Mouse (Mus musculus) left cerebral cortex, adult 8-10 months (tissue): ENCODE results near the gene Nacad. TPM values are rescaled to one million over a fixed set of nuclear protein-coding genes. Genes with fewer than 3 reads are reported as not detected.
A peak's percentile ranks its signal among the peaks of the same experiment; 100 is the strongest.
"Not testable (repeated sequence)": the region's sequence is repeated elsewhere in the genome, so short reads cannot be mapped to it uniquely, and the experiment has no call there.

Experiments used
- DNase-seq, 2 experiments: peaks; one replicate each; pipeline ENCODE4 v3.0.0; 2022; ENCODE audit warnings: low spot score in 2 of 2
- total RNA-seq, 4 experiments: library from RNA; stranded (reverse); gene quantifications; 2 replicates each; pipeline ENCODE4 v1.2.4; 2022

Gene Nacad
- total RNA-seq = 10 to 100 TPM; 49.8 to 53.4 (median 50.2) TPM

- peak; percentile 68 to 88 for DNase-seq
Measured at GRCm38 (mm10) chr11:6605491-6606399, at the start of gene Nacad. TSS of gene Nacad (minus strand) at chr11:6606053.

GRCm38 (mm10) chr11:6654903-6655302 is 49.0 kb upstream of the Nacad start:
- DNase-seq = peak; percentile 32 to 71

- not testable (repeated sequence) for DNase-seq
Measured at GRCm38 (mm10) chr11:6652978-6653377, 47.1 kb upstream of the Nacad start.

- DNase-seq = no peak
Measured at GRCm38 (mm10) chr11:6650519-6650918, 44.7 kb upstream of the Nacad start.

GRCm38 (mm10) chr11:6647831-6648724 is 42.2 kb upstream of the Nacad start:
- no peak for DNase-seq

GRCm38 (mm10) chr11:6644566-6644965 is 38.7 kb upstream of the Nacad start:
- DNase-seq = no peak

GRCm38 (mm10) chr11:6639072-6639471 is 33.2 kb upstream of the Nacad start:
- DNase-seq = no peak

GRCm38 (mm10) chr11:6638537-6638936 is 32.7 kb upstream of the Nacad start, which contains the start of gene Wap:
TSS of gene Wap (minus strand) at chr11:6638637.
- DNase-seq = no peak

GRCm38 (mm10) chr11:6636150-6636549 is 30.3 kb upstream of the Nacad start:
- no peak for DNase-seq

- no peak for DNase-seq
Measured at GRCm38 (mm10) chr11:6629655-6630054, 23.8 kb upstream of the Nacad start.

GRCm38 (mm10) chr11:6628568-6628967 is 22.7 kb upstream of the Nacad start:
- no peak for DNase-seq

- DNase-seq = no peak
Measured at GRCm38 (mm10) chr11:6627731-6628130, 21.9 kb upstream of the Nacad start.

- no peak for DNase-seq
Measured at GRCm38 (mm10) chr11:6626388-6626772, 20.5 kb upstream of the Nacad start.

- peak; percentile 87 to 91 for DNase-seq
Measured at GRCm38 (mm10) chr11:6625478-6626387, 19.9 kb upstream of the Nacad start, which contains the start of gene Tbrg4. TSS of gene Tbrg4 (minus strand) at chr11:6626067.

- DNase-seq = no peak
Measured at GRCm38 (mm10) chr11:6624619-6625382, 18.9 kb upstream of the Nacad start.

- no peak for DNase-seq
Measured at GRCm38 (mm10) chr11:6623704-6624103, 17.9 kb upstream of the Nacad start.

- DNase-seq = no peak
Measured at GRCm38 (mm10) chr11:6615250-6616205, 9.7 kb upstream of the Nacad start.

GRCm38 (mm10) chr11:6605021-6605481 is 802 bp downstream of the Nacad start:
- peak; percentile 46 to 55 for DNase-seq

GRCm38 (mm10) chr11:6604604-6604936 is 1.3 kb downstream of the Nacad start:
- DNase-seq = peak in 1 of 2 experiments; percentile 29
